Mouse (Mus musculus): ENCODE results near the gene Acat1.

The Acat1 gene

DNA sequence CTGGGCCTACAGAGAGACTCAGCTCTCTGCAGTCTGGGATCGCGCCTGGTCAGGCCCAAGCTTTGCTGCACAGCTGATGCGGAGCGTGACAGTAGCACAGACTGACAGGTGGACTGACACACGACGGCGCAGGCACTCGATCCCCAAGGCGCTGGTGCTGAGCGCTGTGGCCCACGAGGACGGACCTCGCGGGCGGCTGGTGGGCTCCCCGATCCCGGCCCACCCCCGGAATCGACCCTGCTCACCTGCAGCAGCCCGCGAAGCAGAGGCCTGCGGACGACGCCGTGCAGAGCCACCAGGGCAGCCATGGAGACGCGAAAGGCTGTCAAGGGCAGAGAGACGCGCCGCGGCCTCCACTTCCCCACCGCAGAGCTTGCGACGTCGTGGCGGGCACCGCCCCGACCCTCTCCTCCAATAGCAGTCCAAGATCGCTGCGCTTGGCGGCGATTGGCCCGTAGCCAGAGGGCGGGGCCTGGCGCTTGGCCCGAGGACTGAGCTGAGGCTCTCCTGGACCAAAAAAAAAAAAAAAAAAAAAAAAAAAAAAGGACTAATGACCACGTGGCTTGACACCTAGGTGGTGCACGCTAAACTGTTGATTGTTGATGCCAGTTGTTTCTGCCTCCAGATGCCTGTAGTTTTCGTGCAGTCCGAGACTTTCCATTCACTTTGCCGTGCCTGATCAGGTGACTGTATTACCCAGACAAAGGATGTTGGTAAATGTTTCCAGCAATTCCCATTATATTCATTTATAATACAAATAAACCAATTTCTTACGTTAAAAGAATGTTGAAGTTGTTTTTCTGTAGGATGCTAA, at the start of gene Acat1:
Acat1 (minus strand) TSS at position 415 of the 814 bp plus-strand sequence.
- peak; percentile 91 to 92 for DNase-seq (ENCODE audit: low spot score in 2 of 2)

DNA sequence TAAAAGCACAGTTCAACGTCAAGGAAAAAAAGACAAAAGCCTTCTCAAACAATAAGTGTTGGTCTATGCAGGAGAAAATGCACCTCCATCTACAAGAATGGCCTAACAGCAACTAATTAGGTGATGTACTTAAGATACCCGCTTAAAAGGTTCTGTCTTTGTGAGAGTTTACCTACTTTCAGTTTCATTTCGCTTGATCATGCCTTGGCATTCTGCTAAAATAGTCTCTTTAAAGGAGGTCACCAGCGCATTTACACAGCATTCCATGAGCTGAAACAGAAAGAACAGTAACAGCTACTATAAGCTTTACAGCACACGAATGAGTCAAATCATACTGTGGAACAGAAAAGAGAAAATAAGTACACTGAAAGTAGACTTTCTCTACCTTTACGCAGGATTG, 24.6 kb upstream of the Acat1 start:
- no peak for DNase-seq (ENCODE audit: low spot score in 2 of 2)

DNA sequence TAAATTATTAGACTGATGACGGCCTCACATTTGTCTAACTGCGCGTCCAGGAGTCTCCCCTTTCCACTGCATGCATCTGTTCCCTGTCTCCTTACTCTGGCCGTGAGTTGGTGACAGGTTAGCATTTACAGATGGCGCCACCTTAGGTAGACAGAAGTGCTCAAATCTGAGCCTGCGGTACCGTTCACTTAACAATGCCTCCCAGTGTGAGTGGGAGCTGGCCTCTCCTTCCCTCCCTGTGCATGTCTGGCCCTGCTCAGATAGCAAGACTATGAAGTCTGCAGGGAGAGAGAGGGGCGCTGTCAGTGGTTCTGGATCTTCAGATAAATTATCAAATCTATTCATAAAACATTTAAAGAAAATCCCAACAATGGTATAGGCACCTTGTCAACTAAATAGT, 5.1 kb upstream of the Acat1 start:
- DNase-seq (ENCODE audit: low spot score in 2 of 2) = no peak

- DNase-seq (ENCODE audit: low spot score in 2 of 2) = no peak
Observed at GRCm38 (mm10) chr9:53614286-53614685, 4.1 kb upstream of the Acat1 start.

GRCm38 (mm10) chr9:53609306-53609967, 745 bp downstream of the Acat1 start:
- DNase-seq (ENCODE audit: low spot score in 2 of 2) = no peak

DNA sequence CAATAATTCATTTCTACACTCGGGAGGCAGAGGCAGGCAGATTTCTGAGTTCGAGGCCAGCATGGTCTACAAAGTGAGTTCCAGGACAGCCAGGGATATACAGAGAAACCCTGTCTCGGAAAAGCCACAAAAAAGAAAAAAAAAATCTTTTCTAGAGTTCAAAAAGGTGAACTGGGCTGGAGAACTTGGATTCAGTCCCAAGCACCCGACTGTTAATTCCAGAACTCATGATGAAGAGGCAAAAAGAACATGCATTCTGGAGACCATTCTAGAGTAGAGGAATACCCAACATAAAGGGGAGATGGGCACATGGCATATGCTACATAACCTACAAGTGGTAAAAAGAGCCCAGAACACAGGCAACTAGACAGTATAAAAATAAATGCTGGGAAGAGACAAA, 2.4 kb downstream of the Acat1 start:
- no peak for DNase-seq (ENCODE audit: low spot score in 2 of 2)

DNA sequence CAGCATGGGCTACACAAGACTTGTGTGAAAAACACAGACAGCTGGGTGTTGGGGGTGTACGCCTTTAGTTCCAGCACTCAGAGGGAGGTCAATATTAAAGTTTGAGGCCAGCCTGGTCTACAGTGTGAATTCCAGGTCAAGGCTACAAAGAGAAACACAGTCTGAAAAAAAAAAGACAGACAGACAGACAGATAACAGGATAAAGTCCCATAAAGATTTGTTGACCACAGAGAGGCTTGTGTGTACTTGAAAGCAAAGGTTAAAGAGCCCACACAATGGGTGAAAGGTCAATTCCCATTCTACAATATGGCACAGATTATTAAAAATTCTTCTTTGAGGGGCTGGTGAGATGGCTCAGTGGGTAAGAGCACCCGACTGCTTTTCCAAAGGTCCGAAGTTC, 3.0 kb downstream of the Acat1 start:
- no peak for DNase-seq (ENCODE audit: low spot score in 2 of 2)

GRCm38 (mm10) chr9:53604954-53605353, 5.2 kb downstream of the Acat1 start:
- DNase-seq (ENCODE audit: low spot score in 2 of 2) = no peak

- no peak for DNase-seq (ENCODE audit: low spot score in 2 of 2)
Observed at GRCm38 (mm10) chr9:53603849-53604248, 6.3 kb downstream of the Acat1 start.

DNA sequence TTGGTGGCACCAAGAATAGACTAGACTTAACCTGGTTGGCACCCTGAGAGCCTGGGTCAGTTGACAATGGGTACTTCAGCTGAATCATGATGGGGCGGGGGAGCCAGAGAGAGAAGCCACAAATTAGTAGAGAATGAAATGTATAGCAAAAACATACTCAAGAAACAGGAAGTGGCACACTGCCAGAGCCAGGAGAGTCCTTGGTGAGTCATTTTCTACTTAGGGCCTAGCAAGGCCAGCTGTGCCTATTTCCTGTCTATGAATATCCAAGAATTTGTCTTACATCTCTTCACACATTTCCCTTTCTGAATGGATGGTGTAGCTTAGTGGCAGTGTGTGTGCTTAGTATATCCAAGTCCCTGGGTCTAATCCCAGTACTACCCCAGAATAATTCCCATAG, 6.8 kb downstream of the Acat1 start:
- peak; percentile 25 to 37 for DNase-seq (ENCODE audit: low spot score in 2 of 2)

DNA sequence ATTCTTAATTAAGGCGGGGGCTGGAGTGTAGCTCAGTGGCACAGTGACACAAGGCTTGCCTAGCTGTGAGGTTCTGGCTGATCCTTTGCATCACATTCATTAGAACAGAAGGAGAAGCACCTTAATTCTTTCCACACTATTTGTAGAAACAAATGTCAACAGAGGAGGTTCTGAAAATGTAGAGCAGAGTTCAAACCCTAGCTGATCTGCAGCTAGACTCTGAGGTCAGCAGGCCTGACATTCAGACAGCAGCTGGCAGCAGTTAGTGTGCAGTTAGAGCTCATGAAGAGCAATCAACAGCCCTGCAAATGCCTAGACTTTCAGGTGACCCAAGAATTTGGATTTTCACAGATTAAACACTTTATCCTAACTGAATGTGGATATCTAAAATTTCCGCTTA, 8.6 kb downstream of the Acat1 start:
- no peak for DNase-seq (ENCODE audit: low spot score in 2 of 2)

DNA sequence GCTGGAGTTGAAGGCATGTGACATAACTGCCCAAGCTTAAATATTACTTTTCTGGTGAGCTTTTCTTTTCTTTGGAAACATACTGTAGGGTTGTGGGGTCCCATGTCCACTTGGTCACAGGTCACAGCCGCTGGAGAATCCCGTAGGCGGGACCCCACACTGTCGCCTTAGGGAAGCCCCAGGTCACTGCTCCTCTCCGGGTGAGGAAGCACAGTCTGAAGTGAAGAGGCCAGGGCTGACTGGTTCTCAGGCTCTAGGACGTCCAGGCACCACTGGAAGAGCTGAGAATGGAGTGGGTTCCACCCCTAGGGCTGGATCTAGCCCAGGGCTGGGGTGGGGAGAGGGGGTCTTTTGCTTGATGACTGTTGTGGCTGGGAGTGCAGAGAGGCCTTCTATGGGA, 11.6 kb downstream of the Acat1 start:
- no peak for DNase-seq (ENCODE audit: low spot score in 2 of 2)

- DNase-seq (ENCODE audit: low spot score in 2 of 2) = no peak
Observed at GRCm38 (mm10) chr9:53596971-53597600, 13.1 kb downstream of the Acat1 start.

GRCm38 (mm10) chr9:53594764-53595163, 15.4 kb downstream of the Acat1 start:
- peak; percentile 51 to 61 for DNase-seq (ENCODE audit: low spot score in 2 of 2)

DNA sequence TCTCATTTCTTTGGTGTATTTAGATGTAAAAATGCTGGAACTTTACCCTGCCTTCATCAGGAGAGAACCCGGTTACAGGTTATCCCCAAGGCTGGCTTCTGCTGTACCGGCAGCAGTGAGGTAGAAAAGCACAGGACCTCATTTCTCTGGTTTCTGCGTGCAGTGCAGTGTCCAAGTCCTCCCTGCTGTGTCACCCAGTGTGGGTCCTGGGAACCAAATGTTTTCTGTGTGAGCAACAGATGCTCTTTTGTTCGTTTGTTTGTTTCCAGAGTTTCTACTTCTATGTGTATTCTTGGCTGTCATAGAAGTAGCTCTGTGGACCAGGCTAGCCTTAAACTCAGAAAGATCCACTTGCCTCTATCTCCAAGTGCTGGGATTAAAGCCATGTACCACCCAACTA, 28.3 kb downstream of the Acat1 start:
- DNase-seq (ENCODE audit: low spot score in 2 of 2) = no peak

DNA sequence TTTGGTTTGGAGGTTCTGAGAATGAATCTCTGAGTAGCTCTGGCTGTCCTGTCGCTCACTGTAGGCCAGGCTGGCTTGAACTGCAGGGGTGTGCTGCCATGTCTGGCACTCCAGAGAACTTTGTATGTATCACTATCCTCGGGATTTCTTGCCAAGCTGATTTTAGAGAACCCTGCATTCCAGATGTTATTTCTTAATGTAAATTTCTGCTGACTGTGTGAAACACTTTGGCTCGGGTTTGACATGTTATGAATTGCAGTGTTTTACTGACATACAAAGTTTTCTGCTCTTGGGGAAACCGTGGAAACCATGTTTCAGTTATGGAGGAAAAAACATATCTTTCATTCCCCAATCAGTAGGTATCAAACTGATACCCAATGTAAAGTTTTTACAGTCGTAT, 34.5 kb downstream of the Acat1 start:
- DNase-seq (ENCODE audit: low spot score in 2 of 2) = no peak

DNA sequence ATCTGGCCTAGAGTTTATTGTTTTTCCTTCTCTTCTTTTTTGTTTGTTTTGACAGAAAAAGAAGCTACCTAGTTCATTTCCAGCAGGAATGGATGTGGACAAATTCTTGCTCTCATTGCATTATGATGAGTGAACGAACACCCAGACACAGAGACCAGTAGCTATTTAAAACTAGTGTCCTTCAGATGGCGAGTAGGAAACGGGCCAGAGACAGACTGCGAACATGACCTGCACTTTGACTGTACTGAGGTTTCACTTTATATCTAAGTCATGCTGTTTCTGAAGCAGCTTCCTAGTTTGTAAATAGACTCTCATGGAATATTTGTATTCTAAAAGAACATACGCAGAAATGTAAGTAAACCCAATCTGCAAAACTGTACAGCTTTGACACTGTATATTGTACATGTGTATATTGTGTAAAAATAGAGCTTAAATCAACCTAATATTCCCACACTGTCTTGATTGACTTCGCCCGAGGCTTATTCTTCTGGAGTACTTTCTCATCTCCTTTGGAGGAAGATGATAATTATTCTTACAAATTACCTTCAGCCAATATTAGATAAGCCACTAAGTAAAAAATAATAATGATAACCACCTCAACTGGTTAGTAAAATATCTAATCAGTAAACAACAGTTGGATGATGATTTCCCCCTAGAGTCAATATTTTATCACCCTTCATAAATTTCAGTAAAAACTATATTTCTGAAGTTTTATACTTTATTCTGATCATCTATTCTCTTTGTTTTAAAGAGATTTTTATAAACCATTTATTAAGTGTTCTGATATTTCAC, 37.5 kb downstream of the Acat1 start:
- DNase-seq (ENCODE audit: low spot score in 2 of 2) = no peak

DNA sequence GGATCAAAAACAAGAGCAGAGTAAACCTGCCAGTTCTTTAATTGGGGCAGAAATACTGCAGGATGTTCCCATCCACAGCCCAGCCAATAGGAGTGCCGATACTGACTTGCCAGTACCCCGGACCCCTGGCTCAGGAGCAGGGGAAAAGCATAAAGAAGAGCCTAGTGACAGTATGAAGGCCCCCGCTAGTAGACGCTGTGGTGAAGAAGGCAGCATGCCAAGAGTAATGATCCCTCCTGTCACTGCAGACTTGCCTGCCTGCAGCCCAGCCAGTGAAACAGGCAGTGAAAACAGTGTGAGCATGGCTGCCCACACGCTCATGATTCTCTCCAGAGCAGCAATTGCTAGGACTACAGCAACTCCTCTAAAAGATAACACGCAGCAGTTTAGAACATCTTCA, 39.5 kb downstream of the Acat1 start:
- no peak for DNase-seq (ENCODE audit: low spot score in 2 of 2)

GRCm38 (mm10) chr9:53537336-53537965, 72.7 kb downstream of the Acat1 start:
- peak in 1 of 2 experiments; percentile 11 for DNase-seq (ENCODE audit: low spot score in 2 of 2)

DNA sequence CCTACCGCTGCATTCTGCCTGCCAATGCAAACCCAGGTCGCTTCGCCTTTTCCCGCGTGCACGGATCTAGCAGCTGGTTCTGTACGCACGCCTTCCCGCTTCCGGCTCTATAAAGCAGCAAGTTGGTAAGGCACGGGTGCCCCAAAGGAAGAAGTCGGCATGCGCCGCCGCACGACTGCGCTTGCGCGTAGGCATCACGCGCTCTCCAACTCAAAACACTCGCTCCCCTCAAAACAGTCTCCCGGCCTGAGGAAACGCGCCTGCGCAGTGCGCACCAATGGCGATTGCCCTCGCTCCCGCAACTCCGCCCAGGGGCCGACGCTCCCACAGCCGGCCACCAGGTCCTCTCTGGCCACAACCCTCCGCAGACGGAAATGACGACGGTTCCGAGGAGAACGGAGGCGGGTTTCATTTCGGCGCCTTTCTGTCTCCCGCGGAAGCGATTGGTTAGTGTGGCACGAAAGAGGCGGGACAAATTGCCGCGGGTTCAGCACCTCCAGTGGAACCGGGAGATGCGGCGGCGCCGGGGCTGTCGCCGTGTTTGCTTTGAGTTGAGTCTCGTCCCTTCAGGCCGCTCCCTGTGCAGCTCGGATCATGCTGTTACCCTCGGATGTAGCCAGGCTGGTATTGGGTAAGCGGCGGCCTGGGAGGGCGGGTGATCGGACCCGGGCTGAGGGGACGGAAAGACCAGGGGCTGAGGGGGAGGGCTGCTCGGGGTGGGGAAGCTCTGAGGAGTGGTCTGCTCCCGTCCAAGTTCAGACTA, 73.4 kb downstream of the Acat1 start, which contains the start of the genes Atm and Npat:
Atm (minus strand) TSS at position 183 of the 763 bp plus-strand sequence.
Npat (plus strand) TSS at position 490 of the 763 bp plus-strand sequence.
- DNase-seq (ENCODE audit: low spot score in 2 of 2) = peak; percentile 100

Data from spleen, postnatal 36 days (tissue).